Mouse (Mus musculus) heart, adult 9 months (tissue): ENCODE measurements around the gene Klk13.

Source experiments
- DNase-seq, 2 experiments: peaks; one replicate each; pipeline ENCODE4 v3.0.0; 2022; ENCODE audit warnings: low spot score in 2 of 2

The Klk13 gene

GRCm38 (mm10) chr7:43771916-43772315, 59.5 kb downstream of the Klk13 start:
- DNase-seq: no peak

GRCm38 (mm10) chr7:43772901-43773300, 60.5 kb downstream of the Klk13 start:
- DNase-seq: no peak

DNA sequence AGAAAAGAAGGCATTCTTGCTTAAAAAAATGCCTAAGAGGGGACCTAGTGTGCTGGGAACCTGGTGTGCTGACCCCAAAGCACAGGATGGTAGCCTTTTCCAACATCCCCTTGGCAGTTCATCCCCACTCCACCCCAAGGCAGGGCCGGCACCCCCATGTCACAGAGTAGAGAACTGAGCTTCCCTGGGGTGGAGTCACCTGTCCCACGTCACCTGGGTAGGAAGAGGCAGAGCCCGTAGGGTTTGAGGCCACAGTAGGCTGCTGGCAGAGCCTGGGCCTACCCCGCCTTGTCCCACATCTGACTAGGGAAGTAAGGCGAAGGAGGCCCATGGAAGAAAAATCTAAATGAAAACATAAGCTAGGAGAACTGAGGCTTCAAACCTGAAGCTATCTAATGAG, 62.0 kb downstream of the Klk13 start, which contains the start of gene Klk11:
Gene Klk11 (plus strand): TSS at position 241 of the 400 bp plus-strand sequence.
- no peak for DNase-seq

- no peak for DNase-seq
Measured at GRCm38 (mm10) chr7:43774802-43775201, 62.4 kb downstream of the Klk13 start.

- DNase-seq: no peak
Measured at GRCm38 (mm10) chr7:43775311-43776057, 63.1 kb downstream of the Klk13 start.

DNA sequence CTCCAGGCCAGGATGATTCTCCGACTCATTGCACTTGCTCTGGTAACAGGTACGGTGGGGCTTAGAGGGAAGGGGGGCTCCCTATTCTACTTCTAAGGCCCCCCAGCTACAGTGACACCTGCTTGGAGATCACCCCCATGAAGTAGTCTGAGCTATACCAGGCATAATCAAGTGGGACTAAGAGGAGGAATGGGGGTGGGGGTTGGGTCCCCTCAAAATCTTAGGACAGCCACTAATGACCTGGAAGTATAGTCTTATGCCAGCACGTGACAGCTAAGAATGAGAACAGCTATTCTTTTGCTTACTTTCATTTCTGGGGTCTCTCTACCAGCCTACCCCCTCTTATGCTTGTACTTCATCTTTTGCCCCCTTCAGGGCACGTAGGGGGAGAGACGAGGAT, 64.1 kb downstream of the Klk13 start:
- DNase-seq: no peak
